Mouse (Mus musculus) CD4-positive naive resting alpha-beta T cell, adult 57 days (primary cell): ENCODE results near the gene Spib. TPM values are rescaled to one million over a fixed set of nuclear protein-coding genes. Genes with fewer than 3 reads are reported as not detected.

Experiments used
- total RNA-seq: library from RNA; stranded (reverse); gene quantifications from one replicate; pipeline ENCODE4 v1.2.4, GENCODE M21; 2023

Spib gene
- total RNA-seq: 15.9 TPM

DNA sequence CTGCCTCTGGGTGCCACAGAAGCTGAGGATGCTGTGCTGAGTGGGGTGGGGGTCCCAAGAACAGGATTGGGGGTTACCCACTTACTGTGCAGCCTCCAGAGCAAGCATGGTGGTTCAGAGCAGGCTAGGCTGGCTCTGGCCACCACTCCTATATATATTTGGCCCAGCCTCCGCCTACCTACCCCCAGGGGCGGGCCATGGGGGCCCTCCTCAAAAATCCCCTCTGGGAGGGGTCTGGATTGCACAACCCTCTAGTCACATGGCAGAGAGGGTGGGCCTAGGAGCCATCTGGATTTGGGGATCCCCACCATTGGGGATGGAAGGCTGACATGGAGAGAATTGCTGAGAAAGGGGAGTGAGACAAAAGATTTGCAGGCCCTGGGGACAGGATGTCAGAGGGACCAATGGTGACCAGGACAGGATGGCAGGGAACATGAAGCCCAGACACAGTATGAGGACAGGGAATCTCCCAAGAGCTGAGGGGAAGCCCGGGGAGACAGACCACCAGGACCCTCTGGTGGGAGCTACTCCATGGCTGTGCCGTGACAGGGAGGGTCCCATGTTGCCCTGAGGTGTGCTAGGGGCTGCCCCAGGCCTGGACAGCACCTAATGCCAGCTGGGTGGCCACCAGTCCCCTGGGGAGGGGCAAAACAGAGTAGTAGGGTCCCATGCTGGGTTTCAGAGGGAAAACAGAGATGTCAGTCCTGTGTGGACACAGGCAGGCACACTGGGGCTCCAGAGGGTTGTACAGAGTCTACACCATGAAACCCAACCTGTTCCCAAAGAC lies at the start of gene Spib:
Gene Spib, minus strand, starts transcription at position 126 of the 787 bp plus-strand sequence.

DNA sequence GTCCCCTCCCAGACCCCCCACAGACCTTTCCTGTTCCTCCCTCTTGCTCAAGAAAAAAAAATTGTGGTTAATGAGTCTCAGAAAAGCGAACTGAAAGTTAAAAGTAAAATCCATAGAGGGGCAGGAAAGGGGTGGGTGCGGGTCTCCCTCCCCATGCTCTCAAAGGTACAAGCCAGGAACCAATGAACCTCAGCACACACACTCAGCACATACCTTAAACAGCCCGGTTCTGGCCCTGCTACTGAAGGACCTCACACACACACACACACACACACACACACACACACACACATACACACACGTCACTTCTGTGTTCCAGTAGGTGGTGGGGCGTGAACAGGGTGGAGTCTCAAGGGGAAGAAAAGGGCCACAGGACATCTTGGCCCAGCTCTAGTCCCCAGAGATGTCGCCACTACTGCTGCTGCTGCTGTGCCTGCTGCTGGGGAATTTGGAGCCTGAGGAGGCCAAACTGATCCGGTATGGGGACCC lies 40.4 kb upstream of the Spib start, which contains the start of gene Napsa:
Gene Napsa, plus strand, starts transcription at position 168 of the 489 bp plus-strand sequence.

DNA sequence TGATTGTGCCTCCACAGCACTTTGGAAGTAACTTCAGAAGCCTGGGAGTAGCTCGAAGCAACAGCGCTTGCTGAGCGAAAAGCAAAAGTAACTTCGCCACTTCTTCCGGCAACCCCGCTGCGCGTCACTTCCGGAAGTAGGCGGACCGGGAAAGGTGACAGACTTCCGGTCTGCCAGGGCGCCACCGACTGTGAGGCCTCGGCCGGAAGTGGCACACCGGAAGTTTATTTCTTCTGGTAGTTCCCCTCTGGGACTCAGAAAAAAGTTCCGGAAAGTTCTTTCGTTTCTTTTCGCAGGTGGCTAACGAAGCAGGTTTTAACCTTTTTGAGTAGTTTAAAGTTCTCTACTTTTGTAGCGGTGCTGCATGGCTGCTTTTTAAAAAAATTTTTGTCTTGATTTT lies 22.0 kb upstream of the Spib start, which contains the start of gene Nr1h2:
Gene Nr1h2, minus strand, starts transcription at position 126 of the 400 bp plus-strand sequence.

DNA sequence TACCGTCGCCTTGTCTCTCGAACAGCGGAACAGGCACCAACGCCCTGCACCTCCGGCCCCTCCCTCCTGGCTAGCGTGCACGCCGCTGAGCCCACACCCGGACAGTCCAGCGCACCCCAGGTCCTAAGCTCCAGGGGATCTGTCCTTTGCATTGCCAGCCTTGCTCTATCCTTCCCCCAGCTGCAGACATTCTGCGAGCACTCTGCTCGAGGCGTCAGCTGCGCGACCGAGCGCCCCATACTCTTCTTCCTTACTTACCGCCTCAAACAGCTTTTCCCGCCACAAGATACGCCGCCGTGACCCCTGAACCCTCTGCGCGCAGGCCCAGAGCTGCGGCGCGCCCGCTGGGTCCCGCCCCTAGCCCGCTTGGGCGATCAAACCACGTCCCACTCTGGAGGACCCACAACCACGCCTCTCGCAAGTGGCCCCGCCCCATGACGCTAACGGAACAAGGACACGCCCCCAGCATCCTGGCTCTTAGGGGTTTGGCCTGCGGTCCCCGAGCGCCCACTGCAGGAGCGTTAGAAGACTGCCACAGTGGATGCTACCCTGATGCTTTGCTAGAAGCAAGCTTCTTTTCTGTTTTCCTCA lies 16.7 kb upstream of the Spib start, which contains the start of gene Pold1:
Gene Pold1, minus strand, starts transcription at position 353 of the 591 bp plus-strand sequence.

DNA sequence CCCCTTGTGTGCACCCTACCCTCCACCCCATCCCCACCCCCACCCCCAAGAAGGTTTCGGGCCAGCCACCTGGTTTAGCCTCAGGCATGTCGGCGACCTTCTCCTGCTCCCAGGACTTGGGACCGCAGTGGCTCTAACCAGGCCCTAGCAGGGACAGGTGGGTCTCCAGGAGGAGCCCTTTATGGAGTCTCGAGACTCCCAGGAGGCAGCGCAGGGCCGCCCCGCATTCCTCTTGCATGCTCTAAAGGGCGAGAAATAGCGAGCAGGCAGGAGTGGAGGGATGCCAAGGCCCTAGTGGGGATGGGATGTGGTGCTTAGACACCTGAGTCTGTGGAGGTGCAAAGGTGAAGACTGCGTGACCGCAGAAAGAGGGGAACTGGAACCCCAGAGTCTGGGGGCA lies 7.4 kb downstream of the Spib start, which contains the start of gene Mybpc2:
Gene Mybpc2, minus strand, starts transcription at position 155 of the 400 bp plus-strand sequence.

DNA sequence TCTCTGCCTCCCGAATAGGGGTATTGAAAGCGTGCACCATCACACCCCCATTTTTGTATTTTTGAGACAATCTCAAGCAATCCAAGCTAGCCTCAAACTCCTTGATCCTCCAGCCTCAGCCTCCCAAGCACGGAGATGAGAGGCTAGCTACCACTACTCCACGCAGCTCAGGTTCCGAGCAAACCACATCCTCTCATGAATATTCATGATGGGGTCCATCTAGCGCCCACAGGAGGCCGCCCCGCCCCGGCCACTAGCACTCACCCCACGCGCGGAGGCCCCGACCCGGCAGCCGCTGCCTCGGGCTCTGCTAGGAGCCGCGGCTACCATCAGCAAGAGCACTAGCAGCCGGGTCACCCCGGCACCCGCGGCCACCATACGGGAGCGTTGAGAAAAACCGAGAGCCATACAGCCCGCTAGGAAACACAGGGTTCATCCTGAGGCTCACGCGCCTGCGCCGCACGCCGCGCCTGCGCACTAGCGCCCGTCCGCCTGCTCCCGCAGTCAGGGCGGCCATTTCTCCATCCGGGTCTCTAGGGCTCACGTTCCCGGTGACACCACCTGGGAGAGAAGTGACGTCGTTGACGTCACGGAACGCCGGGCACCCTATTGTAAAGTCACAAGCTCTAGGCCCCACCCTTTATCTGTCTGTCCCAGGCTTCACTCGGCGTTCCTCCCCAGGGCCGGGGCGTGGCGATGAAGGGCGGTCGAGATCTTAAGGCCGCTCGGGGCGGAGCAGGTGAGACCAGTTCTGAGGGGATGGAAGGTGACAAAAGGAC lies 35.7 kb downstream of the Spib start, which contains the start of the genes Emc10 and Fam71e1:
Gene Emc10, minus strand, starts transcription at position 538 of the 779 bp plus-strand sequence.
Gene Fam71e1, plus strand, starts transcription at position 590 of the 779 bp plus-strand sequence.

Other genes starting within 250 kb of the Spib start
- 1.5 TPM for gene Clec11a, start 225.2 kb downstream of the Spib start, total RNA-seq
- gene Shank1, start 221.8 kb downstream of the Spib start, total RNA-seq: 1.8 TPM
- 0.83 TPM for gene Syt3, start 148.0 kb downstream of the Spib start, total RNA-seq
- gene 1700008O03Rik, start 146.3 kb downstream of the Spib start, total RNA-seq: not detected
- not detected for gene Lrrc4b, start 103.1 kb downstream of the Spib start, total RNA-seq
- gene Aspdh, start 66.7 kb downstream of the Spib start, total RNA-seq: not detected
- gene Josd2, start 64.1 kb downstream of the Spib start, total RNA-seq: 62.3 TPM
- gene Emc10, start 35.5 kb downstream of the Spib start, total RNA-seq: 84.1 TPM
- gene Fam71e1, start 35.5 kb downstream of the Spib start, total RNA-seq: 6.6 TPM
- 0.56 TPM for gene Mybpc2, start 7.4 kb downstream of the Spib start, total RNA-seq
- 38.5 TPM for gene Pold1, start 16.8 kb upstream of the Spib start, total RNA-seq
- 315 TPM for gene Nr1h2, start 21.9 kb upstream of the Spib start, total RNA-seq
- 21.3 TPM for gene Napsa, start 40.3 kb upstream of the Spib start, total RNA-seq
- 1.6 TPM for gene Kcnc3, start 58.6 kb upstream of the Spib start, total RNA-seq
- 0.35 TPM for gene Myh14, start 138.8 kb upstream of the Spib start, total RNA-seq
- gene Izumo2, start 176.7 kb upstream of the Spib start, total RNA-seq: not detected
- 99.4 TPM for gene Vrk3, start 216.3 kb upstream of the Spib start, total RNA-seq
- 0.86 TPM for gene Zfp473, start 219.0 kb upstream of the Spib start, total RNA-seq